Mouse (Mus musculus): ENCODE data around the gene Pik3ap1.

Pik3ap1 gene

GRCm38 (mm10) chr19:41369557-41370460, 15.1 kb downstream of the Pik3ap1 start:
- DNase-seq (ENCODE audit: low spot score): no peak

DNA sequence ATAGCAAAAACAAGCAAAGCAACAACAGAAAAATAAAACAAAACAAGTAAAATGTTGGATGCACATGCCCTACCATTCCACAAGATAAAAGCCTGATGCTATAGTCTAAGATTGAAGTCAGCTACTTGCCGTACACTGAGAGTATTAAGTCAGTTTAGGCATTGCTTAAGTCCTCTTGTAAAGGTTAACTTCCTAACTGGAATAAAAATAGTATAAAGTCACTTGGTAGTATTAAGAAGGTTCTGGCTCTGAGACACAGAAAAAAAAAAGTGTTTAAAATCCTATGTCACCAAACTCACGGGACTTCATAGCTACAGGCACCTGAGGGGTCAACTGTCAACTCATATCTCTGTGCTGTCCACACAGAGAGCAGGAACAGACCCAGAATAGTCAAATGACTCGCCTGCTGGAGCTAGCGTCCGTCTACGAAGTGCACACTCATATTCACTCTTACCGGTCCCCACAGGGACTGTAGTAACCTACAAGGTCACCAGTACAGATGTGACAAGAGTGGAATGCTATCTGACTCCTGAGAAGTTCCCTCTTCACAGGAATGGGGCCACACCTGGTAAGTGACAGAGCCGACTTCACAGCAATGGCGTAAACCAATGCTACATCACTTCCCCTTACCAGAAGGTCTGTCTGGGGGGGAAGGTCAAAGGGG, 17.9 kb downstream of the Pik3ap1 start:
- DNase-seq (ENCODE audit: low spot score): no peak

DNA sequence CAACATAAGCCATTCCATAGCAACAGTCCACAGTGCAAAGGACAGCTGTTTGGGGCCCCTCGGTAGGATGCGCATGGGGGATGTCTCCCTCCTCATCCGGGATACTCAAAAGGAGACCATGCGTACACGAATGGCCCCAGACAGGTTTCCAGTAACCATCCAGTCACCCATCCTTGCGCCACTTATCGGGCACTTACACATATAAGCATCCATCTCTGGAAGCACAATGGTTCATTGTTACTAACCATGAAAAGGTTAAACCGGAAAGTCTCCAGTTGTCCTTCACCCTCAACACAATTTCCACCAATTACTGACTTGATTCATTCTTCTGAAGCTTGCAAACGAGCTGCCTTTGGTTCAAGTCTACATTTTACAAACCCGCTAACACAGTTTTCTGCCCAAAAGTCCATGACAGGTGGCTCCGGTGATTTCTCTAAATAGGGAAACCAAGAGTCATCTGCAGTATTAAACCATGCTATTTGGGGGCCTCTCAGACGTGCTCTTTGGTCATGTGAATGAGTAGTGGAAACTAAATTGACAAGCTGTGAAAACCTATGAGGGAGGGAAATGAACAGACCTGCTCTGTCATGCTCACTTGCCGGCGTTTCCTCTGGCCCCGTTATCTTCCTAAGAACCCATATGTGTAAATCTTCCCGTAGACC, 18.6 kb downstream of the Pik3ap1 start:
- DNase-seq (ENCODE audit: low spot score): no peak

GRCm38 (mm10) chr19:41365570-41365969, 19.3 kb downstream of the Pik3ap1 start:
- no peak for DNase-seq (ENCODE audit: low spot score)

GRCm38 (mm10) chr19:41364509-41364908, 20.4 kb downstream of the Pik3ap1 start:
- no peak for DNase-seq (ENCODE audit: low spot score)

DNA sequence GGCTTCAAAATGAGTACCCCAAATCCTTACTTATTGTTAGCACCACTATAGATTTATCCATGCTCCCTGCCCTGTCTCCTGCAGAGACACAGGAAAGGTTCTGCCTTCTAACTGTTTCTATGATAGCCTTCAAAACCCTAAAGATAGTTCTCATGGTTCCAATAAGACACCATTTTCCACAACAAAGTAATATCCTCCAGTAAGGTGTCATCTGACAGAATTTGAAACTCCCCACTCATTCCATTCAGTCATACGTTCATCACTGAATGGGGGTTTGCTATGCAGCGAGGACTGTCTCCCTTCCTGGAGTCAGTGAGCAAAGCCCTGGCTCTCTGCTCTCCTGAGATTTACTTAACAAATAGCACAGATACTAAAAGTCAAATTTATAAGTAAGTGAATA, 21.9 kb downstream of the Pik3ap1 start:
- DNase-seq (ENCODE audit: low spot score): no peak

- DNase-seq (ENCODE audit: low spot score): no peak
Measured at GRCm38 (mm10) chr19:41360459-41360858, 24.4 kb downstream of the Pik3ap1 start.

GRCm38 (mm10) chr19:41354287-41354951, 30.5 kb downstream of the Pik3ap1 start:
- no peak for DNase-seq (ENCODE audit: low spot score)

- DNase-seq (ENCODE audit: low spot score): no peak
Measured at GRCm38 (mm10) chr19:41349624-41350023, 35.3 kb downstream of the Pik3ap1 start.

- no peak for DNase-seq (ENCODE audit: low spot score)
Measured at GRCm38 (mm10) chr19:41348161-41348560, 36.7 kb downstream of the Pik3ap1 start.

DNA sequence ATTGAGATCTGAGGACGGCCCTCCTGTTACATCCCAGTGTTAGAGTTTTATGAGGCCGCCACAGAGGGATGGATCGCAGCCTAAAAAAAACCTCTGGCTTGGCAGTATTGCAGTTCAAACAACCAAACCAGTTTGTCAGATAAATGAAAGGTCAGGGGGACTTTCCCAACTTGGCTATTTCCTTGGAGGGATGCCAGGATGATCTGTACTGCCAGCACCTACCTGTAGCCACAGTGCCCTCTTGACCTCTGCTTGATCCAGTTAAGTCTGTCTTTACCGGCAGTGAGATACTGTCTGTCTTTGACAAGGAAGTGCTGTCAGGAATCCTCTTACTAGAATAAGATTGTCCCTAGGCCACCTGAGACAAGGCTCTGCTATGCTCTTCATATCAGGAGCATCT, 37.6 kb downstream of the Pik3ap1 start:
- DNase-seq (ENCODE audit: low spot score): no peak

GRCm38 (mm10) chr19:41346099-41346850, 38.6 kb downstream of the Pik3ap1 start:
- DNase-seq (ENCODE audit: low spot score): no peak

- DNase-seq (ENCODE audit: low spot score): no peak
Measured at GRCm38 (mm10) chr19:41345028-41345741, 39.7 kb downstream of the Pik3ap1 start.

GRCm38 (mm10) chr19:41344666-41345027, 40.3 kb downstream of the Pik3ap1 start:
- no peak for DNase-seq (ENCODE audit: low spot score)

GRCm38 (mm10) chr19:41342592-41343090, 42.3 kb downstream of the Pik3ap1 start:
- no peak for DNase-seq (ENCODE audit: low spot score)

GRCm38 (mm10) chr19:41341677-41342076, 43.2 kb downstream of the Pik3ap1 start:
- no peak for DNase-seq (ENCODE audit: low spot score)

- DNase-seq (ENCODE audit: low spot score): no peak
Measured at GRCm38 (mm10) chr19:41339020-41339836, 45.7 kb downstream of the Pik3ap1 start.

- DNase-seq (ENCODE audit: low spot score): no peak
Measured at GRCm38 (mm10) chr19:41338379-41338778, 46.5 kb downstream of the Pik3ap1 start.

DNA sequence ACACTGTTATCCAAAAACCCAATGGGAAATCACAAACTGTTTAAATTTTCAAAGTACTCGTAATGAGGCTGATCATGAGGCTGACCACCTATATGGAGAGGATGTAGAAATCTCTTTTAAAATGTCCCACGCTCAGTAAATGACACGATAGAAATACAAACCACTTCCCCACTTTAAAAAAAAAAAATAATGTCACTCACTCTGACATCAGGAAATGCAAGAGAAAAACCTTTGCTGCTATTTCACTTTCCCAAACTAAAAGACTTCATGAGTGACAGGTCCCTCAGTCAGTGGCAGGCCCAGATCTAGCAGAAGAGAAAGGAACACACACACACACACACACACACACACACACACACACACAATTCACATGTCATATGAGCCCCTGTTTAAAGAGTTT, 49.2 kb downstream of the Pik3ap1 start:
- DNase-seq (ENCODE audit: low spot score): no peak

GRCm38 (mm10) chr19:41332986-41333385, 51.9 kb downstream of the Pik3ap1 start:
- no peak for DNase-seq (ENCODE audit: low spot score)

Measured in urinary bladder, postnatal 25 days (tissue).